Mouse (Mus musculus) bone marrow, adult 2 months (tissue): ENCODE measurements around the gene Capn11.

Experiments used
- CTCF ChIP-seq: fragments of 200-500 bp; IDR thresholded peaks from 2 replicates; pipeline ENCODE4 v1.5.1; 2011; ENCODE audit warnings: low read length, control low read depth; ENCODE audit not compliant: control insufficient read depth, insufficient read depth
- POLR2A ChIP-seq: fragments of 200-500 bp; IDR thresholded peaks from 2 replicates; pipeline ENCODE4 v1.6.1; 2011; ENCODE audit warnings: low read depth, mild to moderate bottlenecking, control low read depth, low read length, borderline replicate concordance; ENCODE audit not compliant: control insufficient read depth

DNA sequence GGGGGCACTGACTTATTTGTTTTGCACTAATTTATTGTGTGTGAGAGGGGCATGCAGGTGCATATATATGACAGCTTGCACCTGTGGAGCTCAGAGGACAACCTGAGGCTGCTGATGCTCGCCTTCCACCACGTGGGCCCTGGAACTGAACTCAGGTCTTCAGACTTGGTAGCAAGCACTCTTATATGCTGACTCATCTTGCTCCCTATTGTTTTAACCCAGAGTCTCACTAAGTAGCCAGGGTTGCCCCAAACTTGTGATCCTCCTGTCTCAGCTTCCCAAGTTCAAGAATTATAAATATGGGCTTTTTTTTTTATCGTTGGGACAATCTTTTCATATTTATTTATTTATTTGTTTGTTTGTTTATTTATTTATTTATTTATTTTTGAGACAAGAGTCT is 28.1 kb downstream of the Capn11 start:
- no peak for TF ChIP-seq POLR2A
- TF ChIP-seq CTCF = no peak
